Mouse (Mus musculus) monocyte, adult 5-6 weeks (primary cell): Measurements from ENCODE around the gene Itgb3. TPM values are rescaled to one million over a fixed set of nuclear protein-coding genes. Genes with fewer than 3 reads are reported as not detected.

Experiments used
- ATAC-seq: fragments of 153-309, 156-312 bp; replicated peaks from 2 replicates; pipeline ENCODE4 v1.8.0; 2017; ENCODE audit warnings: mild to moderate bottlenecking; ENCODE audit not compliant: low TSS enrichment, insufficient number of reproducible peaks, severe bottlenecking, poor library complexity, low FRiP score
- total RNA-seq: library from RNA; stranded (forward); fragments of 200-1000, 200-491, 200-594 nt; gene quantifications from 3 replicates; pipeline ENCODE4 v1.2.3, GENCODE M21; 2017

Itgb3 gene
- total RNA-seq, 1 experiment from 2014 or later = 24.2 TPM

DNA sequence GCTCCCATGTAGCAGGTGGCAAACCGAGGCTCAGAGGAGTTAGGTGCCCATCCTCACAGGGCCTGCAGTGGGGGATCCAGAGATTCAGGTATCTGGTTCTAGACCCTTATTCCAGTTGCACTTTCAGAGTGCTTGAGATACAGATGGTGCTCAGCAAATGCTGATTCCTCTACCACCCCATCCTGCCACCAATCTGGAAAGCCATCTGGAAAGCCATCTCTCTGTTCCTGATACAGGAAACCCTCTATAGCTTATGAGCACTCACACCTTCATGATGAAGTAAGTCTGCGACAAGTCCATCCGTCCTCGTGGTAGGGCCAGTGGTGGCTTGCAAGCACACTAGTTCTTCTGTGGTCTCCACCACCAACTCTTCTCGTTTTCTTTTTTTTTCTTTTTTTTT lies 27.2 kb upstream of the Itgb3 start:
- ATAC-seq = no peak

DNA sequence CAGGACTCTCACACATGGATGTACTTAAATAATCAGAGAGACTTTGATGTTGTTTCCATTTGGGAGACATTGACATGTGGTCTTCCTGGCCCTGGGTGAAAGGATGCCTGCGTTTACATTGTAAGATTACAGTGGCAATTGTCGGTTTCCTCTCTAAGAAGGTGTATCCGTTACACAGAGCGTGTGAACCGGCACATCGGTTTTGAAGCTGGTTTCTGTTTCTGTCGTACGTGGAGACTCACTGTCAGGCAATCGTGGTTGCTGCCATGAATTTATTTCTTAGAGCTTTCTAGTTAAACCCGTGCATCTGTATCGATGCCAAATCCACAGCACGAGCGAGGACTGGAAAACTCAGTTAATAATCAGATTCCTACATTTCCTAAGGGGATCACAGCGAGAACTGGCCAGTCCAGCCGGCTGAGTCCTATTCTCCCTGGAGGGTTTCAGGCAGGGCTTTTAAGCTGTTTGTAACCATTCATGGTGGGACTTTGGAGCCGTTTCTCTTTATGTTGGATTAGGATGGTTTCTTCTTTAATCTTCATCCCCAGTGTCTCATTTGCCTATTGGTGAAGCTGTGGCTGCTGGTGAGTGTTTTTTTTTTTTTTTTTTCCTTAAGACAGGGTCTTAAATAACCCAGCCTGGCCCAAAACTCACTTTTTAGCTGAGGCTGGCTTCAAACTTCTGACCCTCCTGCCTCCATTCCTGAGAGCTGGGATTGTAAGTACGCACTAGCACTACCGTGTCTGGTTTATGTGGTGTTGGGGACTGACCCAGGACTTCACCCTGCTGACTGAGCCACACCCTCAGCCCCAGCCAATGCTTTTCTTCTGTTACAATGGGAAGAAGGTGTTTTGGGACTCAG lies 26.1 kb upstream of the Itgb3 start:
- ATAC-seq = no peak

DNA sequence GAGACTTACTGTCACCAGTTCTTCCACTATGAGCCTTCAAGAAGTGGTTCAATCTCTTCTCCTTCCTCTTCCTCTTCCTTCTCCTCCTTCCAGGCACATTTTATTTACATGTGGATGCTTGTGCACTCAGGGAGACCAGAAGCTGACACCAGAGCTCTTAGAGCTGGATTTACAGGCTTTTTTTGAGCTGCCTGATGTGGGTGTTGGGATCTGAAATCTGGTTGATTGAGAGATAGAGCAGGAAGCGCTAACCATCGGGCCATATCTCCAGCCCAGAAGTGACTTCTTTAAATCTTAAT lies 25.5 kb upstream of the Itgb3 start:
- ATAC-seq = no peak

DNA sequence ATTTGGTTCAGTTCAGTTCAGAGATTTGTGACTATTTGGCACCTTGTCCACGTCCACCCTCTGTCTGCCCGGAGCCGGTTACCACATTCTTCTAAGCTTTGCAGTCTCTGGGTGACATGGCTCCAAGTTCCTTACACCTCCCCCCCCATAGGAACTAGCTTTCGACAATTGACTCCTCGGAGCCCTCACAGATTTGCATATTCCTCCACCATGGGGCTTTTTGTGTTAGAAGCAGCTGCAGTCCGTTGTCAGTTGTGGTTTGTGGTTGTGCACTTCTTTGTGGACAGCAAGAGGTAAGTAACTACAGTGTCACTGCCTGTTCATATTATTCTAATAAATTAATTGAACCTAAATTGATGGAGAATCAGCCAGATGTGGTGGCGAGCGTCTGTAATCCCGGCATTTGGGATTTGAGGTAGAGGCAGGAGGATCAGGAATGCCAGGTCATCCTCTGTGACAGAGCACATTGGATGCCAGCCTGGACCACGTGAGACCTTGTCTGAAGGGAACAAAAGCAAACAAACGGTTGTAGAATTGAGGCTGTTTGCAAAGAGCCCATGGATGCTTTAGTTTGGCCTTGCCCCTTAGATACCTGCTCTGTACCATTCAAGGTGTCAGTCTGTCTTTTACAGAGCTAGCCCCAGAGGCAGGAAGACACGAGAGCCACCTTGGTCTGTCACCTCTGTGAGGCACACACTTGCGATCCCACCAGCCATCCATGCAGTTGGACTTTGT lies 25.0 kb upstream of the Itgb3 start:
- ATAC-seq = peak; percentile 27; the same call in 1 of the 2 replicates

DNA sequence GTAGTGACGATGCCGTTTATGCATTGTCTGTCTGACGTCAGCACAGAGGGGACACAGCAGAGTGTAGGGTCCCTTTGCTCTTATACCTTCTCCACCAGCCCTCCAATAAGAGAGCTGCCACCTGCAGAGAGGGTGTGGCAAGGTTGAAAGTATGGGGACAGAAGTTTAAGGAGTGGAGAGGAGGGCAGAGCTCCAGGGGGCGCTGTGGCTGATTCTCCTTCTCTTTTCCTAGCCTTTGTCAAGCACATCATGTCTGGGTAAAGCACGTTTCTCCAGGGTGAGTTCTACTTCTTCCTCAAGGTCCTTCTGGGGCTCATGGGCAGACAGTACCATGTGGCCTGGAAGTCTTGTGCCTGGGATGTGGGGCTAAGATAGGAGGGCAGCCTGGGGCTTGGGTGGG lies 22.3 kb upstream of the Itgb3 start:
- ATAC-seq = no peak

DNA sequence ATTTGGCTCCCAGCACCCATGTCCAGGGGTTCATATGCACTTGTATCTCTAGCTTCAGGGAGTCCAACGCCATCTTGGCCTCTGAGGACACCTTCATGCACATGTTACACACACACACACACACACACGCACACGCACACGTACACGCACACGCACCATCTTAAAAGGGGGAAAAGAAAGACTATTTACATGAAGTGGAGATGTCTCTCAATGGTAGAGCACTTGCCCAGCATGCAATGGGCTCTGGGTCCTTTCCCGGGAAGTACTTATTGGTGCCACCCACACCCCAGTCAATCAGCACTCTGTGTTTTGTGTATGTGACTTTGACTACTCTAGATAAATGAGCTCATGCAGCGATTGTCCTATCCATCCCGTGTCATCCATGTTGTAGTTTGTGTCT lies 19.9 kb upstream of the Itgb3 start:
- ATAC-seq = no peak

DNA sequence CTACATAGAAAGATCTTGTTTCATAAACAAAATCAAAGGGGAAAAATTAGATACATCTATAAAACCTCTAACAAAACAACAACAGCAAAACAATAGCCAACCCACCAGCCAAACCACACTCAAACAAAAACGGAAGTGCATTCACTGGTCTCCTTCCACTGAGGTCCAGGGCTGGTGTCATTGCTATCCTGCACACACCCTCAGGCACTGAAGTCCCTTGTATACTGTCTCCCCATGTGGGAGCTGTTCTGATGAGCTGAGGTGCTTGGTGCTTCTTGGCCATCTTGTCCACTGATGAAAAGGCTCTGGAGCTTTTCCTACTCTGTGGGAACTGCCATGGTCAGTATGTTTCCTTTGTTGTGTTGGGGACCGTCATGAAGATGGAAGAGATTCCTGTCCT lies 19.3 kb upstream of the Itgb3 start:
- ATAC-seq = no peak

DNA sequence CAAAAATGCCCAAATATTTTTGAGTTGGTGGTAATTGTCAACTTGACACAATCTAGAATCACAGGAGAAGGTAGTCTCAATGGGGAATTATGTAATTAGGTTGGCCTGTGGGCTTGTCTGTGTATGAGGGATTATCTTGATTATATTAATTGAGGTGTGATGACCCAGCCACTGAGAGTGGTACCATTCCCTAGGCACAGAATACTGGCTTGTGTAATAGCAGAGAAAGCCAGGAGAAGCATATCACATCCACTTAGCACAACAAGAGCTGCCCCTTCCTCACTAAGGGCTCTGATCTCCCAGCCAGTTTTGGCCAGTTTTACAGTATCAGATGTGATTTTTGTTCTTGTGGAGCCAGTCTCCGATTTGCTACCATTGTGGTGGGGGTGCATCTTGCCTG lies 18.2 kb upstream of the Itgb3 start:
- ATAC-seq = no peak

DNA sequence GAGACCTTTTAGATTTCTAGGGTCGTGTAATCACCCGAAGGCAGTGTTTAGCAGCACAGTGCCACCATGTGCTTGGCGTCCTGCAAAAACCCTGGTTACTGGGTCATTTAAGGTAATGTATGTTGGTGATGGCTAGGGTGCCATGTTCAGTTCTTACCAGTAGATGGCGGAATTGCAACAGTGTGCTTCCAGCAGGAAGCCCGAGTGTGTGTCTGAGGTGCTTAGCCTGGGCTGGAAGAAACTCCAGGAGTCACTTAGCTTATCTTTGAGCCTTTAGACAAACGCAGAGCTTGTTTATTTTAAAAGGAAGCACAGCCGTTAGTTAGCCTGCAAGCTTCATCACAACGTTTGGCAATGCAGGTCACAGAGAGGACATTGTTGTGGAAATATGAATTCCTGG lies 17.7 kb upstream of the Itgb3 start:
- ATAC-seq = peak; percentile 96

DNA sequence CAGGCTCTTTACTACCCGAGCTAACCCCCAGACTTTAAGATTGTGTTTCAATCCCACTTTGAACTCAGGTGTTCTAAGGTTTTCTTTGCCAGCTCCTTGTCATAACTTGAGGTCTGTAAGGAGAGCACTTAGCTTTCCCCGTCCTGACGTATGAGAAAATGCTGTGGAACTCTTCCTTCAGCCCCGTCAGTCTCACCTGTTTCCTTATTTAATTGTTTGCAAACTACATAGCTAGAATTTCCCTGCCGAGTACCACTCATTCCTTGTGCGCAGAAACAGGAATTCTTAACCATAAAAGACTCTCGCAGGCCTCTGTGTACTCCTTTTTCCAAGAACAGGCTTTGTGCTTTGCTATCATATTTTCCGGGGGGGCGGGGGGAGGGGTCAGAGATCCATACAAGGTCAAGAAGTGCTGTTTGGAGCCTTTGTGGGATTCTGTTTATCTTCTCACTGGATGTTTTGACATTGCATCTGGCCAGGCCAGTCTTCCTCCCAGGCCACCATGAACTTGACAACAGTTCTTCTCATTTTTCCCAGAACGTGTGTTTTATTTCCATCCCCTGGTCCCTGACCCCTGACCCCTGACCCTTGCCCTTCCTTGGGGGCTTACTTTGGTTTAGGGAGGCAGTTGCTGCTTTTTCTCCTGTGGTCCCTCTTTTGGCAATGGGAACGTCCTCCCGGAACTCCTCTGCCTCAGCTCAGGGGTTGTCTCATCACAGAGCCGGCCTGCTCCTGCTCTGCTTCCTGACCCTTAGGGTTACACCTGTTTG lies 15.5 kb upstream of the Itgb3 start:
- no peak for ATAC-seq

DNA sequence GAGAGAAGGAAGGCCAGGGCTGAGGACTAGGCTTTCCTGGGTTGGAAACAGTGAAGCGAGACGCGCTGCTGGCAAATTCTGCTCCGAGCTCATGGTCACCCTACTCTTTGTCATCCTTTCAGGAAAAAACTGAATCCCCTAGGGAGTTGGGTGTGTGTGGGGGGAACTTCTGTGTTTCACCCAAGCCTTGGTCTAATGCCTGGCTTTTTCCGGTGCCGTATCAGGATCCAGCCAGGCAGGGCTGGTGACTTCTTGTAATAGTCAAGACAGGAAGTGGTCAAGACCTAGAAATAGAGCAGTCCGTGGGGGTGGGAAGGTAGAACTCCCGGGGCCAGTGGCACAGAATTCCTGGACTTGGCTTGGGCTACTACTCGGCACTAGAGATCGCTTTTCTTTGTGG lies 11.4 kb upstream of the Itgb3 start:
- no peak for ATAC-seq

DNA sequence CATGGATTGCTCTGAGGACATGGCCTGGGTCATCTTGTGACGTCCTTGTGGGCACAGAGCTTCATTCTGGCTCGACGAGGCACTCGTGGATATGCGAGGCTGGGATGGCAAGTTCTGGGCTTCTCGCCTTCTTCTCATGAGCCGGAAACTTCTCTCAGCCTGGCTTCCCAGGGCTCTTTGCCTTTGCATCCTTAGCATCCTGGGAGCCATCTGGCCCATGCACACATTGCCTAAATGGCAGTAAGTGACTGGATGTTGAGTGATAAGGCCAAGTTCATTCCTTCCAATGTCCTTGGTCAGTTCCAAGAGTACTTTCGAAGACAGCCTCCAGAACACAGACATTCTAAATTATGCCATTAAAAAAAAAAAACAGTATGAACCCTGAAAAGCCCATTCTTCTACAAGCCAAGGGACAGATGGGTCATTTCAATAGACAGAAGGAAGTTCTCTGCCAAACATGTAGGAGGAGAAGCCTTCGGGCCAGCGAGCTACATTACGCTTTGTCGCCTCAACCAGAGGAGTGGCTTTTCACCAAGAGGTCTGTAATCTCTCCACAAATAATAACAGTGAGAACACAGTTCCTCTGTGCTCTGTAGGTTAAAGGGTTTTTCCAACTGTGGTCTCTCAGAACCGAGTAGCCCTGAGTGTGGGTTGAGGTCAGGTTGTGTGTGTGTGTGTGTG lies 8.4 kb upstream of the Itgb3 start:
- no peak for ATAC-seq

DNA sequence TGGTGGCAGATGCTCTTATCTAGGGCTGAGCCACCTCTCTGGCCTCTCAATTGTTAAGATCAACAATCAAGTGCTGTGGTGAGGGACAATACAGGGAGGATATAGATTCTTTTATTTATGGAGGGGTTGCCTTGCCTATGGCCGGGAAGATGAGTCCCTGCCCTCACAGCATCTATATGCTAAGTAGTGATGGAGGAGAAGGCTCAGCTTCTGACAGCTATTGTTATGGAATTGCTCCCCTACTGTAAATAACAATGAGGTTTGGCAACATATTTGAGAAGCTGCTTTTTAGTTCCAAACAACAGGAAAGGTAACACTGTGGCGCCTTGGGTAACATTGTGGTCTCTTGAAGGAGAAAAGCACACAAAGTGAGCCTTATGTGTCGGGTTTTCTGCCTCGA lies 7.1 kb upstream of the Itgb3 start:
- no peak for ATAC-seq

DNA sequence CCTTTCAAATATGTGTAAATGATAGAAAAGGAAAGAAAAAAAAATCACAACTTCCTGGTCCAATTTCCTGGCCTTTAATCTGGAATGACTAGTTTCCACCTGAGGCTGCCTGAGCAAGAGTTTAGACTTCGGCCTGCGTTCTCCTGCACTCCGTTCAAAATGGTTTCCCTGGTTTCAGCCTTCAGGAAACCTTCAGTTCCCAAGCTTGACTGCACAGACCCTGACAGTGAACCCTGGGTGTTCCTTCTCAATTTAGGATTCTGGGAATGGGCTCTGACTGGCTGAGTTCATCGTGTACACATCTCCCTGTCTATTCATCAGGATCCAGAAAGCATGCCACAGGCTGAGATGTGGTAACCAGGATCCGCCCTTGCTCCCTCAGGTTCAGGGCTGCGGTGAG lies 3.6 kb upstream of the Itgb3 start:
- no peak for ATAC-seq

DNA sequence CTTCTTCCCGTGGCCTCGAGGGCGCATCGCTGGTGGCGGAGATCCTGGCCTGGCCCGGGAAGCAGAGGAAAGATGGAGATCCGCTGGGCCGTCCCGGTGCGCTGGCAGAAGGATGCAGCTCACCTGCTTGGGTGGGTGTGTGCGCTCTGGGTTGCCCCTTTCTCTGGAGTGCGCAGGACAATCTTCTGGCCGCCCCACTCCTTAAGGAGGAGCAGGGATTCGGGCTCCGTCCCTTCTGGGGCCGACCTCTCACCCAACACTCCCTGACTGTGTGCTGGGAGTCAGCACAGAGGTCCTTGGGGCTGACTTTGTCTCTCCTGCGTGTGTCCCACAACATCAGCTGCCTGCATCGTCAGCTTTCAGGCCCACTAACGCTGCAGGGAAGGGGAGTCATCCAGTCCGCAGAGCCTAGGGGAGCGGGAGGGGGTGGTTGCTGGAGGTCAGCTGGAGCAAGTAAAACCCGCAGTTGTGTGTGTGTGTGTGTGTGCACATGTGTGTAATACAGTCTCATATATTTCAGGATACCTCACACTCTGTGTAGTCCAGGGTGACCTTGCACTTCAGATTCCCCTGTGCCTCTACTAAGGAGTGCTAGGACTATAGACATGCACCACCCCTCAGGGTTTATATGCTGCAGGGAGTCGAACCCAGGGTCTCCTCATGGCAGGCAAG lies 585 bp downstream of the Itgb3 start:
- ATAC-seq = no peak

DNA sequence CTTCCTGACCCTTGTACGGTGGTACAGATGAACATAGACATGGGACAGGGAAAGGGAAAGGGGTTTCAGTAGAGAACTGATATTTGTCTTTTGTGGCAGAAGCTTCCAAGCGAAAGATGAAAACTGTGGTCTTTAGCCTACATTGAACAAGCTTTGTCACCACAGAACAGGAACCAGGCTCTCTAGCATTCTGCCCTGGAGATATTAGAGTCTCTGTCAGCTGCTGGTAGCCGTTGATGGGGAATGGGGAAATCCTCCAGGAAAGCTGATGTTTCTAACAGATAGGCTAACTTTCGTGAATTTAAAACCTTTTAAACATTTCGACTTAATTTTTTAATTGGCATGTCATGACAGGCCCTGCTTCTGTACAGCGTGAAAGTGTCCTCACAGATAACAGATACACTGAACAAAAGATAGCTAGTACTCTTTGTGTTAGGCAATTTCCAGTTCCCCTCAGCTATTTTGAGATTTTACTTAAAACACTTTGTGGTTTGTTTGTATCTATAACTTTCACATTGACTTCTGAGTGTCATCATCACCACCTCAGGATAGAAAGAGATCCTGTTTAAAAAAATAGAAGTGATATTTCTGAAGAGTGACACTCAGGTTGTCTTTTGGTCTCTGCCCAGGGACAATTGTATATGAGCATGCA lies 1.4 kb downstream of the Itgb3 start:
- peak; percentile 29; the same call in 1 of the 2 replicates for ATAC-seq

DNA sequence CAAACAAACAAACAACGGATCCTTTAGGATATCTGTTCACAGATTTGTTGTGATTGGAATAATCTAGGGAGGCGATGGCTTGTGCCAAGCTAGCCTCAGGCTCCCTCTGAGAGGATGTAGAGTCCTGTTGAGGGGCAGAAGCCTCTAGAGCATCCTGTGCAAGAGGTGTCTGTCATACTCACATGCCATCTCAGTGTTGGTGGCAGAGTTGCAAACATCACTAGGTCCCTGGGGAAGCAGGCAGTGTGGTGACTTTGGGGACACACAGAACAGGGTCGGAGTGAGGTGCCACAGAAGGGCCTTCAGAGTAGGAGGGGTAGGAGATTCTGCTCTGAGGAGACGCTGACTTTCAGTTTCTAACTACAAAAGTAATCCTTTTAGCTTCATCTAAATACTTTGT lies 1.9 kb downstream of the Itgb3 start:
- no peak for ATAC-seq

DNA sequence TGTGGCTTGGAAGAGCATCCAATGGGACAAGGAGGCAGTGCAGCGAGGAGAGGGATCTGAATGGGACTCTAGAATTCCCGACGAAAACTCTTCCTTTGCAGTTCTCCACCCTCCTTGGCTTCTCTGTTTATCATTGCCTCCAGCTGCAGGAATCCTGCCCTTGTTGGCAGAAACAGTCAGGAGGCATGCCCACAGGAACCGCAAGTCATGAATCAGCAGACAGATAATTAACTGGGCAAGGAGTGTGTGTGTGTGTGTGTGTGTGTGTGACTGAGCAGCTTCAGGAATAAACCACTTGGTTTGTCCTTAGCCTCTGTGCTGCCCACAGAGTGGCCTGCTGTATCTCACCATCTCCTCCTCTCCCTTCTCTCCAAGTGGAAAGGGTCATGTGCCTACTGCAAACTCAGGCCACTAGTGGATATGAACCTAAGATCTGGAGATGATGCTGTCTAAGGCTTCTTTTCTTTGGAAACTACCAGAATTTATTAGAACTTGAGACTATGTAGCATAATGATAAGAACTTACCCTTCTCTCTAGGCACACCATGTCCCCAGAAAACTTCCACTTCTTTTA lies 3.9 kb downstream of the Itgb3 start:
- ATAC-seq = no peak
